ENCODE assay signal across 39 mouse cellular contexts in the genomic region with DNA sequence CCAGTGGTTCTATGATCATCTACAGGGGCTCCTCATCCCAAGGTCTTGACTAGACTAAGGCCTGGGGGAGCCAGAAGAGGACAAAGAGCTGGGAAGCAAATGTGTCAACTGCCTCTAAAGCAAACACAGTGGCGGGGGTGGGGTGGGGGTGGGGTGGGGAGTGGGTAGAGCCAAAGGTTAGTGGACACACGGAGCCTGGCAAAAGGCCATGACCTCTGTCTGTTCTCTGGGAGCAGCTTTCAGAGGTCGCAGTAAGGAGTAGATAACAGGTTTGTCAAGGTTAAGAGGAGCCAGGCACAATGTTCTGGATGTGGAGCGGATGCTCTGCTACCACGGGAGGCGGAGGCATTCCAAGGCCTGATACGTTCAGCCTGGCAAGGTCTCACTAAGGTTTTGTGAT. TPM values are rescaled to one million over a fixed set of nuclear protein-coding genes. Genes with fewer than 3 reads are reported as not detected.
DNase-seq lines count a peak whose midpoint lies in the region; ATAC-seq and TF ChIP-seq lines count a peak whose summit lies in the region.
"Had no signal": no experiment of that assay in that cellular context is flagged by ENCODE, and none has a peak within 500 bp of the region (broad histone marks: within the 10 kb centered on the region; RNA-seq: fewer than 3 reads in every experiment).

No protein-coding gene starts in this region.

- no peak for ATAC-seq in heart, embryonic 11.5 days (replicated peaks; ENCODE audit: insufficient number of reproducible peaks, low FRiP score, low TSS enrichment)
- ATAC-seq in liver, embryonic 14.5 days (ENCODE audit: insufficient read depth): peak; percentile 43; the same call in 1 of the 2 replicates
- ATAC-seq: forebrain, postnatal 0 days; inflammation-experienced regulatory T-cells, adult 6 months; lung, postnatal 0 days; midbrain, embryonic 13.5 days; Patski had no signal

- TF ChIP-seq CTCF in liver, embryonic 14.5 days (IDR thresholded peaks at IDR 0.05; ENCODE audit: low read depth): no peak

- no peak overlapping the region for H3K4me3 ChIP-seq in heart, embryonic 10.5 days
- H3K4me3 ChIP-seq in heart, embryonic 11.5 days (ENCODE audit: low read depth, low read length): no peak overlapping the region
- no peak overlapping the region for H3K4me3 ChIP-seq in liver, embryonic 14.5 days (ENCODE audit: insufficient read depth in 1 of 2, low read depth in 2 of 2, low read length in 2 of 2)
- H3K4me3 ChIP-seq: embryonic facial prominence, embryonic 13.5 days; heart, embryonic 13.5 days; hindbrain, embryonic 10.5 days; hindbrain, embryonic 15.5 days; midbrain, embryonic 13.5 days had no signal

- H3K9me3 ChIP-seq in heart, embryonic 10.5 days: no peaks in the 10 kb centered on the region
- H3K9me3 ChIP-seq in heart, embryonic 11.5 days (replicated peaks; ENCODE audit: control insufficient read depth, low read length): no peaks in the 10 kb centered on the region
- H3K9me3 ChIP-seq in liver, embryonic 14.5 days (ENCODE audit: control insufficient read depth, low read length): no peaks in the 10 kb centered on the region
- H3K9me3 ChIP-seq: embryonic facial prominence, embryonic 13.5 days; G1E; heart, embryonic 13.5 days; hindbrain, embryonic 10.5 days; hindbrain, embryonic 15.5 days; midbrain, embryonic 13.5 days had no signal

- H3K27me3 ChIP-seq in heart, embryonic 10.5 days (ENCODE audit: insufficient read depth, poor library complexity, severe bottlenecking): no peaks in the 10 kb centered on the region
- no peaks in the 10 kb centered on the region for H3K27me3 ChIP-seq in heart, embryonic 11.5 days (ENCODE audit: control insufficient read depth, insufficient read depth, low read length)
- no peaks in the 10 kb centered on the region for H3K27me3 ChIP-seq in liver, embryonic 14.5 days (ENCODE audit: control insufficient read depth, insufficient read depth, low read length)
- H3K27me3 ChIP-seq: embryonic facial prominence, embryonic 13.5 days; heart, embryonic 13.5 days; hindbrain, embryonic 15.5 days; midbrain, embryonic 13.5 days; Patski had no signal

- H3K4me2 ChIP-seq in heart, embryonic 11.5 days: no peak overlapping the region
- peak overlapping the region; percentile 41 for H3K4me2 ChIP-seq in liver, embryonic 14.5 days (ENCODE audit: low read depth)
- H3K4me2 ChIP-seq: embryonic facial prominence, embryonic 13.5 days; heart, embryonic 13.5 days; hindbrain, embryonic 15.5 days; midbrain, embryonic 13.5 days had no signal

- H3K27ac ChIP-seq in heart, embryonic 10.5 days: peak overlapping the region; percentile 60
- H3K27ac ChIP-seq in heart, embryonic 11.5 days (ENCODE audit: low read depth, low read length): no peak overlapping the region
- H3K27ac ChIP-seq in liver, embryonic 14.5 days: no peak overlapping the region
- H3K27ac ChIP-seq: embryonic facial prominence, embryonic 13.5 days; heart, embryonic 13.5 days; hindbrain, embryonic 10.5 days; hindbrain, embryonic 15.5 days; midbrain, embryonic 13.5 days had no signal

- DNase-seq in heart, embryonic 10.5 days (ENCODE audit: low spot score): no peak
- peak; percentile 61 for DNase-seq in liver
- peak; percentile 4 to 10 (median 6) for DNase-seq in liver, embryonic 14.5 days (ENCODE audit: low read depth in 3 of 3, low spot score in 3 of 3)
- peak; percentile 51 for DNase-seq in yolk sac, embryonic 10.5 days (ENCODE audit: low spot score)
- DNase-seq in ovary, postnatal 10 days (ENCODE audit: low spot score): no peak
- no peak for DNase-seq in adrenal gland, adult 8-10 months
- DNase-seq: adrenal gland, postnatal 14 days; cerebellum, adult 11-12 months; cerebellum, adult 9-11 months; embryo, embryonic 11 days; forebrain, postnatal 0 days; gastrocnemius, postnatal 25 days; heart, adult 11 months; heart, postnatal 14 days; kidney, adult 18-20 months; kidney, postnatal 10 days; layer of hippocampus, adult 9-11 months; lung, adult 18-20 months; lung, postnatal 4 days; retina, postnatal 1 day; right cerebral cortex, postnatal 14 days had no signal

- H3K9ac ChIP-seq in heart, embryonic 11.5 days (ENCODE audit: low read depth, low read length): no peak overlapping the region
- H3K9ac ChIP-seq in liver, embryonic 14.5 days (replicated peaks): no peak overlapping the region
- H3K9ac ChIP-seq: embryonic facial prominence, embryonic 13.5 days; forebrain, postnatal 0 days; heart, embryonic 13.5 days; hindbrain, embryonic 15.5 days; midbrain, embryonic 13.5 days had no signal

- peaks cover 17% of the 10 kb centered on the region for H3K4me1 ChIP-seq in heart, embryonic 10.5 days
- H3K4me1 ChIP-seq in heart, embryonic 11.5 days (ENCODE audit: control insufficient read depth, insufficient read depth, low read length): 0 out of 2 replicates have a peak, but pooled peaks cover 3% of the 10 kb centered on the region
- peaks cover 0 to 2% of the 10 kb centered on the region in 2 experiments; a peak in 1 of 4 replicates for H3K4me1 ChIP-seq in liver, embryonic 14.5 days (replicated peaks; ENCODE audit: control insufficient read depth in 2 of 2, insufficient read depth in 2 of 2, low read length in 1 of 2)
- H3K4me1 ChIP-seq: embryonic facial prominence, embryonic 13.5 days; hindbrain, embryonic 15.5 days; midbrain, embryonic 13.5 days had no signal

- 48% methylated on average over 7 of the region's 7 CpGs for WGBS in heart, embryonic 10.5 days
- 51% methylated on average over 7 of the region's 7 CpGs for WGBS in heart, embryonic 11.5 days (ENCODE audit: insufficient replicate concordance)
- WGBS in liver, embryonic 14.5 days (ENCODE audit: insufficient replicate concordance): 63% methylated on average over 7 of the region's 7 CpGs

- no peak for TF ChIP-seq EP300 in liver, embryonic 14.5 days (IDR thresholded peaks at IDR 0.05; ENCODE audit: low read depth)

- no peaks in the 10 kb centered on the region for H3K36me3 ChIP-seq in heart, embryonic 10.5 days
- H3K36me3 ChIP-seq in heart, embryonic 11.5 days (ENCODE audit: control insufficient read depth, insufficient read depth, low read length): no peaks in the 10 kb centered on the region
- no peaks in the 10 kb centered on the region for H3K36me3 ChIP-seq in liver, embryonic 14.5 days (replicated peaks; ENCODE audit: control insufficient read depth, insufficient read depth, low read depth)
- H3K36me3 ChIP-seq: embryonic facial prominence, embryonic 13.5 days; G1E; heart, embryonic 13.5 days; hindbrain, embryonic 10.5 days; hindbrain, embryonic 15.5 days; midbrain, embryonic 13.5 days had no signal

RNA-seq across cellular contexts. Expression of a gene that starts 1.5 kb away (rescaled TPM):
- 4.2 and 5.2 TPM in 2 replicates for polyA plus RNA-seq in heart, embryonic 10.5 days (2016; fragmentation: Nextera tagmentation; extraction: Ambion mirVana)
- 1.9 and 3.4 TPM in 2 replicates for polyA plus RNA-seq in heart, embryonic 11.5 days (2014; fragmentation: Nextera tagmentation; extraction: Ambion mirVana)
- polyA plus RNA-seq in liver, embryonic 14.5 days (2012; rRNA removed): 27.8 and 29.9 TPM in 2 replicates
- polyA plus RNA-seq in liver, embryonic 14.5 days (2014; fragmentation: Nextera tagmentation; extraction: Ambion mirVana): 19.2 and 19.8 TPM in 2 replicates
- under 1 TPM in 3 of 4 experiments, not detected in 1; 0.15 to 0.40 (median 0.32) TPM for total RNA-seq in adrenal gland, adult 8-10 months (2022)
- total RNA-seq: gastrocnemius, postnatal 25 days; left cerebral cortex, postnatal 10 days; megakaryocyte-erythroid progenitor cell, adult 5-6 weeks had no signal
- polyA plus RNA-seq: embryonic facial prominence, embryonic 13.5 days; forebrain, embryonic 11.5 days; G1E; hindbrain, embryonic 10.5 days; hindbrain, embryonic 15.5 days; inflammation-experienced regulatory T-cells, adult 6 months; large intestine, adult 2 months; limb, embryonic 11.5 days; neural tube, embryonic 14.5 days; small intestine, adult 2 months; stomach, embryonic 14.5 days had no signal

RNA-seq across cellular contexts. Expression of a gene that starts 14.8 kb away (rescaled TPM):
- polyA plus RNA-seq in heart, embryonic 10.5 days (2016; fragmentation: Nextera tagmentation; extraction: Ambion mirVana): 0.29 TPM in 1 of 2 replicates, not detected in the other
- not detected in 2 replicates for polyA plus RNA-seq in heart, embryonic 11.5 days (2014; fragmentation: Nextera tagmentation; extraction: Ambion mirVana)
- 0.06 TPM in 1 of 2 replicates, not detected in the other for polyA plus RNA-seq in liver, embryonic 14.5 days (2012; rRNA removed)
- not detected in 2 replicates for polyA plus RNA-seq in liver, embryonic 14.5 days (2014; fragmentation: Nextera tagmentation; extraction: Ambion mirVana)
- not detected for total RNA-seq in adrenal gland, adult 8-10 months (2022)
- total RNA-seq: adrenal gland, postnatal 14 days; forebrain, postnatal 0 days; gastrocnemius, postnatal 25 days; heart, postnatal 14 days; left cerebral cortex, postnatal 10 days; megakaryocyte-erythroid progenitor cell, adult 5-6 weeks had no signal
- polyA plus RNA-seq: embryonic facial prominence, embryonic 13.5 days; forebrain, embryonic 11.5 days; forebrain, postnatal 0 days; G1E; heart, embryonic 13.5 days; hindbrain, embryonic 10.5 days; inflammation-experienced regulatory T-cells, adult 6 months; limb, embryonic 11.5 days; lung, postnatal 0 days; midbrain, embryonic 13.5 days; Patski had no signal

RNA-seq across cellular contexts. Expression of a gene that starts 45.5 kb away (rescaled TPM):
- polyA plus RNA-seq in heart, embryonic 10.5 days (2016; fragmentation: Nextera tagmentation; extraction: Ambion mirVana): 19.8 and 34.7 TPM in 2 replicates
- 14.0 and 15.1 TPM in 2 replicates for polyA plus RNA-seq in heart, embryonic 11.5 days (2014; fragmentation: Nextera tagmentation; extraction: Ambion mirVana)
- 26.0 and 31.7 TPM in 2 replicates for polyA plus RNA-seq in liver, embryonic 14.5 days (2012; rRNA removed)
- 45.2 and 46.6 TPM in 2 replicates for polyA plus RNA-seq in liver, embryonic 14.5 days (2014; fragmentation: Nextera tagmentation; extraction: Ambion mirVana)
- 10 to 100 TPM; 44.7 to 82.5 (median 51.0) TPM for total RNA-seq in adrenal gland, adult 8-10 months (2022)

RNA-seq across cellular contexts. Expression of a gene that starts 46.5 kb away (rescaled TPM):
- 17.1 and 19.7 TPM in 2 replicates for polyA plus RNA-seq in heart, embryonic 10.5 days (2016; fragmentation: Nextera tagmentation; extraction: Ambion mirVana)
- polyA plus RNA-seq in heart, embryonic 11.5 days (2014; fragmentation: Nextera tagmentation; extraction: Ambion mirVana): 11.6 and 16.3 TPM in 2 replicates
- polyA plus RNA-seq in liver, embryonic 14.5 days (2012; rRNA removed): 4.8 and 5.7 TPM in 2 replicates
- 2.6 and 3.7 TPM in 2 replicates for polyA plus RNA-seq in liver, embryonic 14.5 days (2014; fragmentation: Nextera tagmentation; extraction: Ambion mirVana)
- total RNA-seq in adrenal gland, adult 8-10 months (2022): 10 to 100 TPM; 18.2 to 48.1 (median 25.2) TPM
- polyA plus RNA-seq: G1E; inflammation-experienced regulatory T-cells, adult 6 months had no signal

Comparison
In these comparisons a context has a peak if more than half of its experiments do, and no peak if none do; other contexts are left out.
1. DNase-seq: peak in liver (single experiment), liver, embryonic 14.5 days (3 of 3) and yolk sac, embryonic 10.5 days (single experiment); none in heart, embryonic 10.5 days (single experiment), ovary, postnatal 10 days (single experiment) and adrenal gland, adult 8-10 months (single experiment).